Mouse (Mus musculus): ENCODE data around the gene Adamts9. TPM values are rescaled to one million over a fixed set of nuclear protein-coding genes. Genes with fewer than 3 reads are reported as not detected.

Adamts9 gene
- polyA plus RNA-seq, 1 experiment from 2014 or later: 2.8 TPM

DNA sequence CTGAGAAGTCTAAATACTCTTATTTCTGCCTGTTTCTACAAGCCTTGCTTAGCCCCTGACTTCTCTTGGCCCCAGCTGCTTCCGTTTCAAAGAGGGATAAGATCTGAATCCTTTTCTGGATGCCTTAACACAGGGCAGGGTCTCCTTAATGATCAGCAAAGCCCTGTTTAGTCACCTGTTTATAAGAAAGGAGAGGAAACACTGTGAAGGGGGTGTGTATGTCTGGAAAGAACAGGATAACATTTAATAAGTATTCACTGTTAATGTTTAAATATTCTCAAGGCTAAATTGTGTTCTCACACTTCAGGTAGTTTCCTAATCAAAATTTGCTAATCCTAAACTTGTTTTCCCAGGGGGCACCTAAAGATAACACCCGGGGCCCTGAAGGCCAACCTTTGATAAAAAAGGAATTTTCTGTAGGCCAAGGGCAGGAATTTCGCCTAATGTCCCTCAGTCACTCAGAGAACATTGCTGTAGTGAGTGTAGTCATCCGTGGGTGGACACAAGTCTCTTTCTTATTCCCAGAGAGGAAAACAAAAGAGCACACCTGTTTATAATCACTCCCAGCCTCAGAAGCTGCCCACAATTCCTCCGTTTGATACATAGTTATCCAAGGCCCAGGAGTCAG, 82.9 kb downstream of the Adamts9 start:
- Histone ChIP-seq H3K9ac (ENCODE audit: low read length) (no peak overlapping the region), H3K9me3 (ENCODE audit: control insufficient read depth, low read length) (no peaks in the 10 kb centered on the region), H3K4me3 (ENCODE audit: low read depth, low read length) (no peak overlapping the region), H3K4me1 (replicated peaks; ENCODE audit: control insufficient read depth, insufficient read depth, low read length) (no peaks in the 10 kb centered on the region), H3K36me3 (ENCODE audit: control insufficient read depth, insufficient read depth, low read length) (no peaks in the 10 kb centered on the region), H3K27ac (ENCODE audit: low read depth, low read length) (no peak overlapping the region), H3K27me3 (ENCODE audit: control insufficient read depth, insufficient read depth, low read length) (no peaks in the 10 kb centered on the region), H3K4me2 (ENCODE audit: low read depth, low read length, severe bottlenecking) (no peak overlapping the region)
- no peak for DNase-seq (ENCODE audit: low spot score)
- WGBS: 73% methylated on average over 5 of the region's 5 CpGs
- ATAC-seq (replicated peaks; ENCODE audit: low FRiP score): no peak

DNA sequence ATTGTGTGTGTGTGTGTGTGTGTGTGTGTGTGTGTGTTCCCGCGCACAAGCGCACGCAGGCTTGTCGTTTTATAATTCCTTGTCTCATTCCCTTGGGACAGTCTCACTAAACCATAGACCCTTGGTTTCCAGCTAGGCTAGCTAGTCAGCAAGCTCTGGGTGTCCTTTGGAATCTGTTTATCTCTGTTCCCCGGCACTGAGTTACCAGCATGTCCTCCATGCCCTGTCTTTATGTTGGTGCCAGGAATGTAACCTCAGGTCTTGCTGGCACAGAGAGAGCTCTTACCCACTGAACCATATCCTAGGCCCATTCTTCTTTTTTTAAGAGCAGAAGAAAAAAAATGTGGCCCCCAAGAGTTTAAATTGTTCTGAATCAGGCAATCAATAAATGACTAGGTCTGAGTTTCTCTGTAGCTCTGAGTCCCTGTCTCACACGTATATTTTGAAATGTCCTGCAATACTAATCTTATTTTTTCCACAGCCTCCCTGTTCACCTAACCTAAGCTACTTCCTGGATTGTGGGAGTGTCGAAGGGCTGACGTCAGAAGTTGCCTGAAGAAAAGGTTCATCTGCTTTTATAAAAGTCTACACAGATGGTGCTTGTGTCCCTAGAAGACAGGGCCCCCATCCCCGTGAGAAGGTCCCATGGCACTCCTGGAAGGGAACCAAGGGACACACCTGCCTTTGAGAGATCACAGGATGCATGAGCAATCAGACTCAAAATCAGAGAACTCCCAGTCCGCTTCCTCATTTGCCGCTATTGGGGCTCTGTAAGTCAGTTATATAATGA, 84.4 kb downstream of the Adamts9 start:
- no peaks in the 10 kb centered on the region for H3K9me3 ChIP-seq (ENCODE audit: control insufficient read depth, low read length)
- H3K27me3 ChIP-seq (ENCODE audit: control insufficient read depth, insufficient read depth, low read length): no peaks in the 10 kb centered on the region
- DNase-seq (ENCODE audit: low spot score): no peak
- WGBS: 88% methylated on average over 12 of the region's 12 CpGs
- H3K9ac ChIP-seq (ENCODE audit: low read length): no peak overlapping the region
- no peak for ATAC-seq (replicated peaks; ENCODE audit: low FRiP score)
- no peak overlapping the region for H3K4me3 ChIP-seq (ENCODE audit: low read depth, low read length)
- no peak overlapping the region for H3K4me2 ChIP-seq (ENCODE audit: low read depth, low read length, severe bottlenecking)
- no peaks in the 10 kb centered on the region for H3K4me1 ChIP-seq (replicated peaks; ENCODE audit: control insufficient read depth, insufficient read depth, low read length)
- no peak overlapping the region for H3K27ac ChIP-seq (ENCODE audit: low read depth, low read length)
- H3K36me3 ChIP-seq (ENCODE audit: control insufficient read depth, insufficient read depth, low read length): no peaks in the 10 kb centered on the region

DNA sequence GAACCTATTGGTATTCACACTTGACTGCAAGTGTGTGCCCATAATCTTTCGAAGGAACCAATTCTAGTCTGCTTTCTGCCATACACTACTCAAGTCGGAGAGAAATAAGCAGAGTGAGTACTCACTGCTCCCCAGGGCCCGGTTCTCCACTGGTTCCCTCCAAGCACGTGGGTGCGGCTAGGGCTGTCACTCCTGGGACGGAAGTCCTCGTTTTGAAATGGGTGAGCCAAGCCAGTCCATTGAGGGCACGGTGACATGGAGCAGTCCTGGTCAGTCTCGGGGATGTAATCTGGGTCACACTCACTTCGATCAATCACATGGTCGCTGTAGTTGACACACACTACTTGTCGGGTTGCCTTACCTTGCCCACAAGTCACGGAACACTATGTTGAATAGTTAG, 85.5 kb downstream of the Adamts9 start:
- Histone ChIP-seq H3K4me3 (ENCODE audit: low read depth, low read length) (no peak overlapping the region), H3K9ac (ENCODE audit: low read length) (no peak overlapping the region), H3K27ac (ENCODE audit: low read depth, low read length) (no peak overlapping the region), H3K4me2 (ENCODE audit: low read depth, low read length, severe bottlenecking) (no peak overlapping the region), H3K9me3 (ENCODE audit: control insufficient read depth, low read length) (no peaks in the 10 kb centered on the region), H3K4me1 (replicated peaks; ENCODE audit: control insufficient read depth, insufficient read depth, low read length) (no peaks in the 10 kb centered on the region), H3K36me3 (ENCODE audit: control insufficient read depth, insufficient read depth, low read length) (no peaks in the 10 kb centered on the region), H3K27me3 (ENCODE audit: control insufficient read depth, insufficient read depth, low read length) (no peaks in the 10 kb centered on the region)
- 93% methylated on average over 13 of the region's 13 CpGs for WGBS
- DNase-seq (ENCODE audit: low spot score) (no peak), ATAC-seq (replicated peaks; ENCODE audit: low FRiP score) (no peak)

DNA sequence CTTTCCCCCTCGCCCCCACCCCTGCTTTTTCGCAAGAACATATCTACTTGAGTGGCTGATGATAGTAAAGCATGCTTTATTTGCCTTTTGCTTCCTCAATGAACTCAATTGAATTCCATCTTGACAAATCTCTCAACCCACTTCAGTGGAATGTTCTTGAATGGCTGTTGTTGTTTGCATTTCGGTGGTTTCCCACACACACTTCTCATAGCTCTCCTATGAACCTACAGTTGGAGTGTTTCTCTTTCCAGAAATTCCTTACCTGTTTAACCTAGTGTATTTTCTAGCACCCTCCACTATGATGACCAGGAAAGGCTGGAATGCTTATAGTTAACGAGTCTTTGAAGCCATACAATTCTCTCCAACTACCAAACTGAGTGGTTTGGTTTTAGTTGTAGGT, 88.4 kb downstream of the Adamts9 start:
- WGBS: 83% methylated on average over 4 of the region's 4 CpGs
- no peaks in the 10 kb centered on the region for H3K27me3 ChIP-seq (ENCODE audit: control insufficient read depth, insufficient read depth, low read length)
- no peak overlapping the region for H3K4me2 ChIP-seq (ENCODE audit: low read depth, low read length, severe bottlenecking)
- no peak overlapping the region for H3K27ac ChIP-seq (ENCODE audit: low read depth, low read length)
- no peaks in the 10 kb centered on the region for H3K9me3 ChIP-seq (ENCODE audit: control insufficient read depth, low read length)
- ATAC-seq (replicated peaks; ENCODE audit: low FRiP score) (no peak), DNase-seq (ENCODE audit: low spot score) (no peak)
- H3K36me3 ChIP-seq (ENCODE audit: control insufficient read depth, insufficient read depth, low read length): no peaks in the 10 kb centered on the region
- 0 out of 2 replicates have a peak, but pooled peaks cover 1% of the 10 kb centered on the region for H3K4me1 ChIP-seq (replicated peaks; ENCODE audit: control insufficient read depth, insufficient read depth, low read length)
- H3K4me3 ChIP-seq (ENCODE audit: low read depth, low read length): no peak overlapping the region
- no peak overlapping the region for H3K9ac ChIP-seq (ENCODE audit: low read length)

GRCm38 (mm10) chr6:92850250-92850649, 93.0 kb downstream of the Adamts9 start:
- no peaks in the 10 kb centered on the region for H3K27me3 ChIP-seq (ENCODE audit: control insufficient read depth, insufficient read depth, low read length)
- ATAC-seq (replicated peaks; ENCODE audit: low FRiP score): peak; percentile 27; the same call in 1 of the 2 replicates
- H3K4me3 ChIP-seq (ENCODE audit: low read depth, low read length): no peak overlapping the region
- no peaks in the 10 kb centered on the region for H3K9me3 ChIP-seq (ENCODE audit: control insufficient read depth, low read length)
- 60% methylated on average over 5 of the region's 5 CpGs for WGBS
- 0 out of 2 replicates have a peak, but pooled peaks cover 1% of the 10 kb centered on the region for H3K4me1 ChIP-seq (replicated peaks; ENCODE audit: control insufficient read depth, insufficient read depth, low read length)
- no peak overlapping the region for H3K9ac ChIP-seq (ENCODE audit: low read length)
- H3K27ac ChIP-seq (ENCODE audit: low read depth, low read length): no peak overlapping the region
- no peaks in the 10 kb centered on the region for H3K36me3 ChIP-seq (ENCODE audit: control insufficient read depth, insufficient read depth, low read length)
- H3K4me2 ChIP-seq (ENCODE audit: low read depth, low read length, severe bottlenecking): no peak overlapping the region
- no peak for DNase-seq (ENCODE audit: low spot score)

- H3K4me3 ChIP-seq (ENCODE audit: low read depth, low read length): no peak overlapping the region
- H3K4me1 ChIP-seq (replicated peaks; ENCODE audit: control insufficient read depth, insufficient read depth, low read length): 0 out of 2 replicates have a peak, but pooled peaks cover 1% of the 10 kb centered on the region
- WGBS: 94% methylated on average over 9 of the region's 9 CpGs
- H3K27me3 ChIP-seq (ENCODE audit: control insufficient read depth, insufficient read depth, low read length): no peaks in the 10 kb centered on the region
- H3K9me3 ChIP-seq (ENCODE audit: control insufficient read depth, low read length): no peaks in the 10 kb centered on the region
- H3K9ac ChIP-seq (ENCODE audit: low read length): no peak overlapping the region
- DNase-seq (ENCODE audit: low spot score) (no peak), ATAC-seq (replicated peaks; ENCODE audit: low FRiP score) (no peak)
- no peaks in the 10 kb centered on the region for H3K36me3 ChIP-seq (ENCODE audit: control insufficient read depth, insufficient read depth, low read length)
- no peak overlapping the region for H3K4me2 ChIP-seq (ENCODE audit: low read depth, low read length, severe bottlenecking)
- H3K27ac ChIP-seq (ENCODE audit: low read depth, low read length): no peak overlapping the region
These were observed 94.1 kb downstream of the Adamts9 start for GRCm38 (mm10) chr6:92849208-92849607.

DNA sequence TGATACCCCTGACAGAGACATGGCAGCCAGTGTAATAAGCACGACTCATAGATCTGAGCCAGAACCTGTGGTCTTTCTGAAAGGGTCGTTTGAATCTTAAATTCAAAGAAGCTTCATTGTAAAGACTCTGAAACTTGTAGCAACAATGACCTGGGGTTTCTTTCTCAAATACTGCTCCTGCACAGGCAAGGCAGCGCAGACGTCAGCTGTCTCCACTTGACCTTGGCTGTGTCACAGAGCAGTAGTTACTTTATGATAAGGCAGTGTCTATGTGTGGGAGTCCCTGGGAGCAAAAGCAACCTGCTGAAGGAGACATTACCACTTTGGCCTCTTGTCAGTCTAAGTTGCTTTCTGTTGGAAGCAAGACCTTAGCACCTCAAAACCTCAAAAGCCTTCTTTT, 96.7 kb downstream of the Adamts9 start:
- H3K4me3 ChIP-seq (ENCODE audit: low read depth, low read length): no peak overlapping the region
- DNase-seq (ENCODE audit: low spot score) (no peak), ATAC-seq (replicated peaks; ENCODE audit: low FRiP score) (no peak)
- H3K9ac ChIP-seq (ENCODE audit: low read length): no peak overlapping the region
- 0 out of 2 replicates have a peak, but pooled peaks cover 1% of the 10 kb centered on the region for H3K4me1 ChIP-seq (replicated peaks; ENCODE audit: control insufficient read depth, insufficient read depth, low read length)
- no peaks in the 10 kb centered on the region for H3K9me3 ChIP-seq (ENCODE audit: control insufficient read depth, low read length)
- no peak overlapping the region for H3K27ac ChIP-seq (ENCODE audit: low read depth, low read length)
- H3K36me3 ChIP-seq (ENCODE audit: control insufficient read depth, insufficient read depth, low read length): no peaks in the 10 kb centered on the region
- H3K27me3 ChIP-seq (ENCODE audit: control insufficient read depth, insufficient read depth, low read length): no peaks in the 10 kb centered on the region
- 61% methylated on average over 4 of the region's 4 CpGs for WGBS
- H3K4me2 ChIP-seq (ENCODE audit: low read depth, low read length, severe bottlenecking): no peak overlapping the region

- H3K36me3 ChIP-seq (ENCODE audit: control insufficient read depth, insufficient read depth, low read length): no peaks in the 10 kb centered on the region
- H3K4me2 ChIP-seq (ENCODE audit: low read depth, low read length, severe bottlenecking): no peak overlapping the region
- H3K4me3 ChIP-seq (ENCODE audit: low read depth, low read length): no peak overlapping the region
- H3K9ac ChIP-seq (ENCODE audit: low read length): no peak overlapping the region
- no peaks in the 10 kb centered on the region for H3K27me3 ChIP-seq (ENCODE audit: control insufficient read depth, insufficient read depth, low read length)
- 0 out of 2 replicates have a peak, but pooled peaks cover 1% of the 10 kb centered on the region for H3K4me1 ChIP-seq (replicated peaks; ENCODE audit: control insufficient read depth, insufficient read depth, low read length)
- no peaks in the 10 kb centered on the region for H3K9me3 ChIP-seq (ENCODE audit: control insufficient read depth, low read length)
- no peak overlapping the region for H3K27ac ChIP-seq (ENCODE audit: low read depth, low read length)
- 90% methylated on average over 8 of the region's 8 CpGs for WGBS
- ATAC-seq (replicated peaks; ENCODE audit: low FRiP score) (no peak), DNase-seq (ENCODE audit: low spot score) (no peak)
These were observed 97.4 kb downstream of the Adamts9 start for GRCm38 (mm10) chr6:92845898-92846297.
